Mouse (Mus musculus) ES-Bruce4 (cell line): ENCODE results near the gene Ankrd23.

Experiments
- CTCF ChIP-seq: IDR thresholded peaks from one replicate; pipeline ENCODE4 v1.8.1; 2011; ENCODE audit warnings: low read depth, low read length
- POLR2A ChIP-seq: IDR thresholded peaks from one replicate; pipeline ENCODE4 v1.8.1; 2011; ENCODE audit warnings: low read length; ENCODE audit not compliant: insufficient read depth

DNA sequence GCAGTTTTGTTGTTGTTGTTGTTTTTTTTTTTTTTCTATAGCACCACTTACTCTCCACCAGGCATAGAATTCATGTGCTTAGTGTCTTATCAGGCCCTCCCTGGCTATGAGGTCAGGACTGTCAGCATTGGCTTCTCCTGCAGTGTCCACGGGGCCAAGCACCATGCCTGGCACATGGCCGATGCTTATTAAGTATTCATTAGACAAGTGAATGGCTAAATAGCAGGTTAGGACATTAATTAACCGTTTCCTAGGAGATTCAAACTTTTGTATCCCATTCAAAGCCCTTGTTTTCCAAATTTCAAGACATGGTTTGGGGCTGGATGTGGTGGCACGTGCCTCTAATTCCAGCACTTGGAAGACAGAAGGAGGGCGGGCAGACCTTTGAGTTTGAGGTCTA, 44.6 kb upstream of the Ankrd23 start:
- TF ChIP-seq CTCF (no peak), POLR2A (no peak)
